Mouse (Mus musculus) stomach, postnatal 0 days (tissue): ENCODE results near the gene Arl5a.

Experiments
- CTCF ChIP-seq: IDR thresholded peaks from 2 replicates; pipeline ENCODE4 v1.5.1; 2016; ENCODE audit warnings: antibody characterized with exemption, low read depth, mild to moderate bottlenecking, moderate library complexity
- EP300 ChIP-seq: optimal IDR thresholded peaks from 2 replicates; pipeline ENCODE3; 2016; ENCODE audit warnings: antibody characterized with exemption

DNA sequence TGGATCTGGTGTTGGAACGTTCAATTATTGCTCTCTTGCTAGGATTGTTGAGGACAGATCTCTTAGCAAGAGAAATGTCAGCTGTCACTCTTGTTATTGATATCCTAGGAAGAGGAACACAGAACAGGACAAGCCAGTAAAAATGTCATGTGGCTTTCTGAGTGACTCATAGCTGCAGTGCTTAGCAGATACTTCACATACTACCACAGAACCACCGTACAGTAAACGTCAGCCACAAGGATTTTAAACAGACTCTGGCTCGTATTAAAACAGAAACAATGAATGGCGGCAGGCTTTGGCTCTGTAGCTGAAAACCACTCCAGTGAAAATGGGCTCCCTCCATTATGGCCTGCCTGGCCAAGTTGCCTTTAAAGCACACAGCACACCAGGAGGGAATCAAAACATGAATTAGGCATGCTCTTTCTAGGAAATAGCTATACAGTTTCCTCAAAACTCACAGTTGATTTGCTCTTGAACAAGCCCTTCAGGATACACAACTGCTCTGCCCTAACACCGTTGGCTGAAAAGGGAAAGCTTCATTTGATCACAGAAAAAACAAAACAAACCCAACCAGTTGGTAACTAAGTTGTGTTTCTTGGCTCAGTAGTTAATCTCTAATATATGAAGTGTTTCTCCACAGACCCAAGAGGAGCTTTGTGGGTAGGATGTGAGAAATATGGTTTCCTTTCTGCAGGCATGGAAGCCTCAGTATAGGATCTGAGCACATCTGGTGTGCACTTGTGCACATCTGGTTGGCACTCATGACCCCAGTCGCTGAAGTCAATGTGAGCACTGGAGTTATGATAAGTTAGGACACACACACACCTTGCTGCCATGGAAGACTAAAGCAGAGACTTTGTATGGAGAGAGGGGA is 31.1 kb upstream of the Arl5a start:
- TF ChIP-seq CTCF (no peak), EP300 (no peak)
